Mouse (Mus musculus): ENCODE results near the gene Gm3183. TPM values are rescaled to one million over a fixed set of nuclear protein-coding genes. Genes with fewer than 3 reads are reported as not detected.

Gm3183 gene
- polyA plus RNA-seq (2012; rRNA removed) = not detected in 2 replicates

GRCm38 (mm10) chr5:94865136-94865535 lies at the start of gene Gm3183:
TSS of gene Gm3183 (plus strand) at chr5:94865436.

Other genes with a start within 250 kb of the Gm3183 start
- not detected in 2 replicates for gene Gm3147, start 249.1 kb upstream of the Gm3183 start, polyA plus RNA-seq (2012; rRNA removed)
- gene Gm6509, start 241.5 kb upstream of the Gm3183 start, polyA plus RNA-seq (2012; rRNA removed) = not detected in 2 replicates
- not detected in 2 replicates for gene Gm6205, start 217.1 kb upstream of the Gm3183 start, polyA plus RNA-seq (2012; rRNA removed)
- gene Gm6367, start 123.2 kb downstream of the Gm3183 start, polyA plus RNA-seq (2012; rRNA removed) = not detected in 2 replicates
- not detected in 2 replicates for gene Gm7942, start 241.5 kb downstream of the Gm3183 start, polyA plus RNA-seq (2012; rRNA removed)